Mouse (Mus musculus): ENCODE data around the gene Gm3424. TPM values are rescaled to one million over a fixed set of nuclear protein-coding genes. Genes with fewer than 3 reads are reported as not detected.
"Not testable (repeated sequence)": the region's sequence is repeated elsewhere in the genome, so short reads cannot be mapped to it uniquely, and the experiment has no call there.

Gene Gm3424
- total RNA-seq (2021): not detected

DNA sequence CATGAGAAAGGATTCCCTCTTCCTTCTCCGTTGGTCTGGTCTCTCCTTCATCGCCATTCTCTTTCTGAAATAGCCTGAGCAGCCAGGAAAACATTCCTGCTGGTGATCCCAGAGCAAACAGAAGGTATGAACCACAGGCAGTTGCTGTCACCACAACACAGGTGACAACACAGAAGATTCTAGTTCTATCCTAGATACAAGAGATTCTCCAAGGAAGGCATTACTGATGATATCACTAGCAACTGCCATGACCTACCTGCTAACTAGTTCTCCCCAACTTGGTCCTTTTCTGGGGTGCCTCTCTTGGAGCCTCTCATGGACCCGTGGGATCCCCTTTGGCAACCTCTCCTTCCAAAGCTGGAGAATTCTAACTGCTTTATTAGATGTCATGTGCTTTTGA is at the start of gene Gm3424:
Gene Gm3424 (minus strand): TSS at position 101 of the 400 bp plus-strand sequence.
- DNase-seq (ENCODE audit: extremely low spot score in 1 of 2, low spot score in 2 of 2); intact Hi-C loops (cut with DNase I): not testable (repeated sequence)

GRCm38 (mm10) chr14:5879791-5880190 is 49.7 kb upstream of the Gm3424 start:
- intact Hi-C loops (cut with DNase I): not testable (repeated sequence)
- DNase-seq (ENCODE audit: extremely low spot score in 1 of 2, low spot score in 2 of 2): peak in 1 of 2 experiments; percentile 12

DNA sequence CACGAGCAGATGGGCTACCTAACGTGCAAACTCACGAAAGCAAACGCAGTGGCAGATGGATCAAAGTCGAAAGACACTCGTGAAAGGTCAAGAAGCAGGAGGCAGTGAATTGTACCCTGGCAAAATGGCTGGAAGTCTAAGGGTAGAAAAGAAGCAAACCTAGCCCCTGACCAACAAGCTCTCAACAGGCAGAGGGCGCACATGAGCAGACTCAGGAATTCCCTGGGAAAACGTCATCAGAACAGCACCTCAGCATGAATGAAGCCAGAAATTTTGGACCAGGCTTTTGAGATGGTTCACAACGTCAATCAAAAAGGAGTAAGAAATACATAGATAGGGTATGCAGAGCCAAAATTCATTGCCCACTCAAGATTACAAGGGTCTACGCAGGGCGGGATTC is 49.0 kb upstream of the Gm3424 start:
- intact Hi-C loops (cut with DNase I): not testable (repeated sequence)
- DNase-seq (ENCODE audit: extremely low spot score in 1 of 2, low spot score in 2 of 2): peak; percentile 23 to 38

DNA sequence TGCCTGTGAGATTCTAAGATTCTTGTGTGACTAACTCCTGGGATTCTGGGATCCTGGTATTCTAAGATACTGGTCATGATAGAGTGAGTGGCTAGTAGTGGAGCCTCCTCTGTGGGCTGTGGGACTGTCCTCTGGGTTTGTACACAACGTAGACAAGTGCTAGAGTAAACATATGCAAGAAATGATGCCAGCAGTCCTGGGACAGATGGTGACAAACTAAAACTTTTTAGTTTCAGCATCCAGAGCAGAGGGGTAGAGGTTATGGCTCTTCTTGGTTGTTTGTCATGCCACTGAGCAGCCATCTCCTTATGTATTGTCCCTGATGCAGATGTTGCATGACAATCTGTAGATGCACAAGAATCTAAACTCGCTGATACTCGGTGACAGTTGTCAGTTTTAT is 25.8 kb upstream of the Gm3424 start:
- DNase-seq (ENCODE audit: extremely low spot score in 1 of 2, low spot score in 2 of 2); intact Hi-C loops (cut with DNase I): not testable (repeated sequence)

- DNase-seq (ENCODE audit: extremely low spot score in 1 of 2, low spot score in 2 of 2); intact Hi-C loops (cut with DNase I): not testable (repeated sequence)
Measured at GRCm38 (mm10) chr14:5812699-5813356, 17.3 kb downstream of the Gm3424 start.

DNA sequence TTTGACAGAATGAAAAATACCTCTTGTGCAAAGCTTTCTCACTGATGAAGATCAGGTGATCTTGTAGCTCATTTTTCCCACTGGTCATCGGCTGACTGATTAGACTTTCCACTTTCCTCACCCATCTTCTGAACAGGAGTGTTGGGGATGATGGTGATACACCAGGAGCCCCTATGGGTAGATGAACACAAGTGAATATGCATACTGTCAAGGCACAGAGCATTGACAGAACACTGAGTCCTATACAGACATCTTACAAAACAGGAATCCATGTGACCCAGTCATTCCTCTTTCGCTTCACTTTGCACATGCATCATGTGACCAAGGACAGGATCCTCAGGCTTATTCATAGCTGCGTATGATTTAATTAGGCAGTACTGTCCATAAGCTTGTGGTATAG is 22.2 kb downstream of the Gm3424 start, which contains the start of gene Gm3383:
Gene Gm3383 (minus strand): TSS at position 101 of the 400 bp plus-strand sequence.
- DNase-seq (ENCODE audit: extremely low spot score in 1 of 2, low spot score in 2 of 2); intact Hi-C loops (cut with DNase I): not testable (repeated sequence)

Other genes starting within 250 kb of the Gm3424 start
- 1 to 10 TPM in 1 of 2 experiments, not detected in 1; 1.2 TPM for gene Gm8265, start 197.3 kb downstream of the Gm3424 start, total RNA-seq (2021)
- gene Gm9603, start 142.9 kb downstream of the Gm3424 start, total RNA-seq (2021): not detected
- gene Gm3373, start 88.8 kb downstream of the Gm3424 start, total RNA-seq (2021): 1 to 10 TPM in 1 of 2 experiments, under 1 TPM in 1; 0.39 to 1.5 TPM
- gene Gm3383, start 22.3 kb downstream of the Gm3424 start, total RNA-seq (2021): 1 to 10 TPM; 4.9 to 7.4 TPM
- gene Gm8237, start 50.1 kb upstream of the Gm3424 start, total RNA-seq (2021): 1 to 10 TPM in 1 of 2 experiments, under 1 TPM in 1; 0.83 to 1.5 TPM
- gene Gm3248, start 131.4 kb upstream of the Gm3424 start, total RNA-seq (2021): under 1 TPM; 0.97 TPM
- gene Gm3453, start 148.8 kb upstream of the Gm3424 start, total RNA-seq (2021): not detected
- gene Gm6337, start 227.9 kb upstream of the Gm3424 start, total RNA-seq (2021): not detected